Mouse (Mus musculus) subcutaneous adipose tissue, adult 2 months (tissue): ENCODE results near the gene Mturn. TPM values are rescaled to one million over a fixed set of nuclear protein-coding genes. Genes with fewer than 3 reads are reported as not detected.

Experiments
- polyA plus RNA-seq: library from polyadenylated mRNA; depleted of rRNA; stranded (reverse); fragments of >200 nt; gene quantifications from 2 replicates; pipeline ENCODE4 v1.2.3, GENCODE M21; 2012; ENCODE audit warnings: low replicate concordance; rRNA removed

Gene Mturn
- 15.4 and 17.0 TPM in 2 replicates for polyA plus RNA-seq

GRCm38 (mm10) chr6:54680891-54681745 lies at the start of gene Mturn:
TSS of gene Mturn (plus strand) at chr6:54681624.

Other genes with a start within 250 kb of the Mturn start
- 6.4 and 16.2 TPM in 2 replicates for gene Scrn1, start 115.1 kb upstream of the Mturn start, polyA plus RNA-seq
- 3.4 and 9.0 TPM in 2 replicates for gene Plekha8, start 86.5 kb upstream of the Mturn start, polyA plus RNA-seq
- gene Fkbp14, start 84.3 kb upstream of the Mturn start, polyA plus RNA-seq: 10.7 and 20.9 TPM in 2 replicates
- gene Znrf2, start 135.3 kb downstream of the Mturn start, polyA plus RNA-seq: 11.5 and 14.5 TPM in 2 replicates